Mouse (Mus musculus) CD4-positive naive resting alpha-beta T cell, adult 76 days (primary cell): ENCODE results near the gene Nectin3. TPM values are rescaled to one million over a fixed set of nuclear protein-coding genes. Genes with fewer than 3 reads are reported as not detected.

Experiments
- total RNA-seq: library from RNA; stranded (reverse); gene quantifications from one replicate; pipeline ENCODE4 v1.2.4, GENCODE M21; 2023

Gene Nectin3
- total RNA-seq = 0.09 TPM

GRCm38 (mm10) chr16:46498421-46498789 lies at the start of gene Nectin3:
Gene Nectin3, minus strand, starts transcription at chr16:46498525.

